Mouse (Mus musculus): ENCODE data around the gene Tmem247. TPM values are rescaled to one million over a fixed set of nuclear protein-coding genes. Genes with fewer than 3 reads are reported as not detected.

Tmem247 gene
- polyA plus RNA-seq, 1 experiment from 2014 or later, result not detected

- no peaks in the 10 kb centered on the region for H3K27me3 ChIP-seq
- H3K4me3 ChIP-seq, result no peak overlapping the region
- no peak overlapping the region for H3K27ac ChIP-seq (replicated peaks)
- ATAC-seq (ENCODE audit: low read depth), result no peak
- no peaks in the 10 kb centered on the region for H3K9me3 ChIP-seq
- H3K9ac ChIP-seq, result no peak overlapping the region
- H3K4me1 ChIP-seq (replicated peaks), result no peaks in the 10 kb centered on the region
- no peak overlapping the region for H3K4me2 ChIP-seq
- WGBS, result 82% methylated on average over 11 of the region's 11 CpGs
- no peaks in the 10 kb centered on the region for H3K36me3 ChIP-seq
Observed at GRCm38 (mm10) chr17:86919729-86920128, 2.6 kb downstream of the Tmem247 start.

DNA sequence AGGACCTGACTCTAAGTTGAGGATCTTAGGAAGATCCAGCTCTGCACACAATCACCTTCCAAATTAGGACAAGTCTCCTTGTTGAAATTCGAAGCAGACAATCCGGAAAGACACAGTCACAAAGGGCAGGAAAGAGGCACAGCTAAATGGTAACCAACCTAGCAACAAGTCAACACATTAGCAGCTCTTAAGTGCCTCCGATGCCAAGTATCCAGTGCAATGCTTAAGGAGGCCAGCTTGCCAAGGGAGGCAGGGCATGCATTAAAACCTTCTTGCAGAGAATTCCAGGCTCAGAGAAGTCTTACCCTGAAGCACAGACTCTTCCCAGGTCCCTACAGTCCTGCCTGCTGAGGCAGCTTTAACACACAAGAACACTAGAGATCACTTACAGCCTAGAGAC, 7.5 kb downstream of the Tmem247 start:
- Histone ChIP-seq H3K27ac (replicated peaks) (no peak overlapping the region), H3K4me2 (no peak overlapping the region), H3K4me3 (no peak overlapping the region), H3K36me3 (no peaks in the 10 kb centered on the region), H3K9ac (no peak overlapping the region), H3K27me3 (no peaks in the 10 kb centered on the region), H3K9me3 (peaks cover 11% of the 10 kb centered on the region), H3K4me1 (replicated peaks) (no peaks in the 10 kb centered on the region)
- WGBS, result 76% methylated on average over 3 of the region's 3 CpGs
- ATAC-seq (ENCODE audit: low read depth), result no peak

GRCm38 (mm10) chr17:86926836-86927235, 9.7 kb downstream of the Tmem247 start:
- WGBS, result 92% methylated on average over 3 of the region's 3 CpGs
- H3K27ac ChIP-seq (replicated peaks), result no peak overlapping the region
- H3K4me2 ChIP-seq, result no peak overlapping the region
- no peaks in the 10 kb centered on the region for H3K36me3 ChIP-seq
- ATAC-seq (ENCODE audit: low read depth), result no peak
- H3K4me1 ChIP-seq (replicated peaks), result 0 out of 2 replicates have a peak, but pooled peaks cover 4% of the 10 kb centered on the region
- H3K9me3 ChIP-seq, result peaks cover 11% of the 10 kb centered on the region
- no peak overlapping the region for H3K4me3 ChIP-seq
- H3K9ac ChIP-seq, result no peak overlapping the region
- no peaks in the 10 kb centered on the region for H3K27me3 ChIP-seq

GRCm38 (mm10) chr17:86929355-86929754, 12.2 kb downstream of the Tmem247 start:
- peaks cover 14% of the 10 kb centered on the region; the same call in 1 of the 2 replicates for H3K4me1 ChIP-seq (replicated peaks)
- H3K27ac ChIP-seq (replicated peaks), result no peak overlapping the region
- no peak overlapping the region for H3K4me2 ChIP-seq
- 87% methylated on average over 6 of the region's 6 CpGs for WGBS
- no peaks in the 10 kb centered on the region for H3K36me3 ChIP-seq
- no peak overlapping the region for H3K4me3 ChIP-seq
- no peaks in the 10 kb centered on the region for H3K27me3 ChIP-seq
- no peak overlapping the region for H3K9ac ChIP-seq
- no peak for ATAC-seq (ENCODE audit: low read depth)
- peaks cover 11% of the 10 kb centered on the region for H3K9me3 ChIP-seq

DNA sequence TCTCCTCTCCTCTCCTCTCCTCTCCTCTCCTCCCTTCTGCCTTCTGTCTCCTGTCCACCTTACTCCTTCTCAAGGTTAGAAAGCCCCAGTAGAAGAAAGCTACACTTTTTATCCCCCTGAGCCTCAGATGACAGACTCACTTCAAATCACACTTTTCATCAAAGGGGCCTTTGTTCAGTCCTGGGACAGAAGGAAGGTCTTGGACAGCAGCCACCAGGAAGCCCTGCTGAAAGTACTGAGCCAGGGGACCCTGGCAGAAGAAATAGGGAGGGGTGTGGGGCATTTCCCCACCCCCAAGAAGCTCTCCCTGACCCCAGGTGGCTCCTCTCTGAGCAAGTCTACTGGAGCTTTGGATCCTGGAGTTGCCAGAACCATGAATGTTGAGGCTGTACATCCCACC, 12.8 kb downstream of the Tmem247 start:
- Histone ChIP-seq H3K9me3 (peaks cover 11% of the 10 kb centered on the region), H3K9ac (no peak overlapping the region), H3K4me1 (replicated peaks) (peaks cover 14% of the 10 kb centered on the region; the same call in 1 of the 2 replicates), H3K4me2 (no peak overlapping the region), H3K27me3 (no peaks in the 10 kb centered on the region), H3K36me3 (no peaks in the 10 kb centered on the region), H3K4me3 (no peak overlapping the region), H3K27ac (replicated peaks) (no peak overlapping the region)
- no peak for ATAC-seq (ENCODE audit: low read depth)

DNA sequence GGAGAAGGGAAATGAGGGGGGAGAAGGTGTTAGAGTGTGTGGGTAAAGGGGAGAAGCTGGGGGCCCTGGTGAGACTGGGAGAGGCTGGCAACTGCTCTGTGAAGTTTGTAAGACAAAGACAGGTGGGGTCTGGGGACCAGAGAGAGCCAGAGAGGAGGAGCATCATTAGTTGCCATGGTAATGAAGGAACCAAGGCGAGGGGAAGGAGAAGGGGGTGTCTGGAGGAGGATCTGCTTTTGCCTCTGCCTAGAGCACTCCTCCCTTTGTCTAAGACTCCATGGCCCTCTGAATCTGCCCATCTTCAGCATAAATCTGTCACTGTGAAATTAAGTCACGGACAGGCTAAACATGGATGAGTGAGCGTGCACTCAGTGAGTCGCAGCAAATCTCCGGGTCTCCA, 15.7 kb downstream of the Tmem247 start:
- ATAC-seq (ENCODE audit: low read depth), result peak; percentile 45; the same call in 1 of the 2 replicates
- H3K4me1 ChIP-seq (replicated peaks), result peaks cover 25% of the 10 kb centered on the region; the same call in 1 of the 2 replicates
- peak overlapping the region; percentile 17; the same call in 1 of the 2 replicates for H3K4me2 ChIP-seq
- no peak overlapping the region for H3K9ac ChIP-seq
- H3K9me3 ChIP-seq, result no peaks in the 10 kb centered on the region
- no peak overlapping the region for H3K4me3 ChIP-seq
- no peaks in the 10 kb centered on the region for H3K27me3 ChIP-seq
- H3K36me3 ChIP-seq, result no peaks in the 10 kb centered on the region
- H3K27ac ChIP-seq (replicated peaks), result no peak overlapping the region
- 26% methylated on average over 5 of the region's 5 CpGs for WGBS

DNA sequence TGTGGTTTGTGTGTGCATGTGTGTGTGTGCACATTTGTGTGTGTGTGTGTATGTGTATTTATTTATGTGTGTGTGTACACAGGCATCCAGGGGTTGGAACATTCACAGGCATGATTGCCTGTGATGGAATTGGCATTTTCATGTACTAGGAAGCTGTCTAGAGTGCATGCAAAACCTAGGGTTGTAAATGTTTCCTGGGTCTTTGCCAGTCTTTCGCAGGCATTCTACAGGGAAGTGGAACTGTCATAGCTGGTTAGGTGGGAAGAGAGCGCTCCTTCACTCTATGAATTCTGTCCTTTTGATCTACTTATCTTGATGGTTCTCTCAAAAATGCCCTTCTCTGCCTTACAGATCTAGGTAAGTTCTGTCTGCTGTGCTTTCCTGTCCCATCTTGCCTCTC, 19.9 kb downstream of the Tmem247 start:
- 71% methylated on average over 2 of the region's 2 CpGs for WGBS
- Histone ChIP-seq H3K27me3 (no peaks in the 10 kb centered on the region), H3K9ac (peak overlapping the region; percentile 59; the same call in 1 of the 2 replicates), H3K36me3 (no peaks in the 10 kb centered on the region), H3K4me3 (no peak overlapping the region), H3K9me3 (no peaks in the 10 kb centered on the region), H3K4me1 (replicated peaks) (peaks cover 26% of the 10 kb centered on the region), H3K4me2 (peak overlapping the region; percentile 63), H3K27ac (replicated peaks) (no peak overlapping the region; the same call in 1 of the 2 replicates)
- no peak for ATAC-seq (ENCODE audit: low read depth)

- Histone ChIP-seq H3K9ac (peak overlapping the region; percentile 59), H3K4me1 (replicated peaks) (peaks cover 24% of the 10 kb centered on the region), H3K36me3 (no peaks in the 10 kb centered on the region), H3K4me2 (peak overlapping the region; percentile 63), H3K27ac (replicated peaks) (peak overlapping the region; percentile 49), H3K4me3 (peak overlapping the region; percentile 41), H3K27me3 (no peaks in the 10 kb centered on the region), H3K9me3 (no peaks in the 10 kb centered on the region)
- WGBS, result 4% methylated on average over 20 of the region's 20 CpGs
- peak; percentile 90 for ATAC-seq (ENCODE audit: low read depth)
Observed at GRCm38 (mm10) chr17:86937497-86938155, 20.5 kb downstream of the Tmem247 start.

- Histone ChIP-seq H3K27me3 (no peaks in the 10 kb centered on the region), H3K27ac (replicated peaks) (no peak overlapping the region)
- ATAC-seq (ENCODE audit: low read depth), result no peak
Observed at GRCm38 (mm10) chr17:86938683-86939082, 21.5 kb downstream of the Tmem247 start.

DNA sequence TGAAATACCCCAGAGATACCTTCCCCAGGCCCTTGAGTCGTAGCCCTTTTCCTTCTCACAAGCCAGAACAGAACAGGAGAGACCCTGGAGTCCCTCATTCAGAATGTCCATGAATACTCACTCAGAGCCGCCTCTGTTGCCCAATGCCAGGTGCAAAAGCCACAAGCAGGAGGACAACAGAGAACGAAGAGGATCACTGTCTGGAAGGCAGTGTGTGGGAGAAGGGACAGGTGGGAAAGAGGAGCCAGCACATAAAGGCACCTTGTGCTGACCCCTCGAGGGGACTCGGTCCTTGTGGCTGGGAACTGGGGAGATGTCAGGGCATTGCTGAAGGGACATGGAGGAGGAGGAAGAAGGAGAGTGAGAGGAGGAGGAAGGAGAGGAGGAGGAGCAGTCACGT, 25.0 kb downstream of the Tmem247 start:
- Histone ChIP-seq H3K9me3 (no peaks in the 10 kb centered on the region), H3K9ac (no peak overlapping the region), H3K27me3 (no peaks in the 10 kb centered on the region), H3K36me3 (no peaks in the 10 kb centered on the region), H3K4me1 (replicated peaks) (peaks cover 13% of the 10 kb centered on the region), H3K27ac (replicated peaks) (no peak overlapping the region), H3K4me2 (no peak overlapping the region), H3K4me3 (no peak overlapping the region)
- no peak for ATAC-seq (ENCODE audit: low read depth)
- 76% methylated on average over 6 of the region's 6 CpGs for WGBS

More at GRCm38 (mm10) chr17:86938683-86939082, 21.5 kb downstream of the Tmem247 start:
- Histone ChIP-seq H3K36me3 (no peaks in the 10 kb centered on the region), H3K9me3 (no peaks in the 10 kb centered on the region), H3K4me2 (no peak overlapping the region), H3K9ac (no peak overlapping the region), H3K4me1 (replicated peaks) (peaks cover 16% of the 10 kb centered on the region), H3K4me3 (no peak overlapping the region)
- whole genome bisulfite sequencing, result 68% methylated on average over 7 of the region's 7 CpGs

GRCm38 (mm10) chr17:86943158-86943557, 26.0 kb downstream of the Tmem247 start:
- no peak overlapping the region for H3K27ac ChIP-seq (replicated peaks)
- no peaks in the 10 kb centered on the region for H3K9me3 ChIP-seq
- no peak overlapping the region for H3K4me3 ChIP-seq
- 90% methylated on average over 6 of the region's 6 CpGs for WGBS
- ATAC-seq (ENCODE audit: low read depth), result no peak
- H3K4me2 ChIP-seq, result no peak overlapping the region
- H3K4me1 ChIP-seq (replicated peaks), result peaks cover 7% of the 10 kb centered on the region
- H3K9ac ChIP-seq, result no peak overlapping the region
- H3K27me3 ChIP-seq, result no peaks in the 10 kb centered on the region
- no peaks in the 10 kb centered on the region for H3K36me3 ChIP-seq

GRCm38 (mm10) chr17:86946078-86946477, 28.9 kb downstream of the Tmem247 start:
- 33% methylated on average over 4 of the region's 4 CpGs for WGBS

More at GRCm38 (mm10) chr17:86946078-86946477, 28.9 kb downstream of the Tmem247 start:
- Histone ChIP-seq H3K4me2 (no peak overlapping the region), H3K4me3 (no peak overlapping the region), H3K9ac (no peak overlapping the region), H3K27me3 (no peaks in the 10 kb centered on the region), H3K4me1 (replicated peaks) (peaks cover 6% of the 10 kb centered on the region; the same call in 1 of the 2 replicates), H3K9me3 (no peaks in the 10 kb centered on the region), H3K36me3 (no peaks in the 10 kb centered on the region), H3K27ac (replicated peaks) (no peak overlapping the region)
- no peak for ATAC-seq (ENCODE audit: low read depth)
